Mouse (Mus musculus) ovary, adult 18-20 months (tissue): ENCODE data around the gene Slc5a3.

Experiments
- DNase-seq: peaks from one replicate; pipeline ENCODE4 v3.0.0; 2022; ENCODE audit warnings: low spot score, mixed read lengths

The Slc5a3 gene

GRCm38 (mm10) chr16:92120899-92121531, 62.9 kb downstream of the Slc5a3 start:
- no peak for DNase-seq

GRCm38 (mm10) chr16:92127226-92127625, 69.1 kb downstream of the Slc5a3 start:
- DNase-seq = no peak

- DNase-seq = no peak
These were observed 69.5 kb downstream of the Slc5a3 start for GRCm38 (mm10) chr16:92127666-92128065.

- no peak for DNase-seq
These were observed 71.7 kb downstream of the Slc5a3 start for GRCm38 (mm10) chr16:92129843-92130242.

- DNase-seq = no peak
These were observed 74.4 kb downstream of the Slc5a3 start for GRCm38 (mm10) chr16:92132511-92132910.

- DNase-seq = no peak
These were observed 76.1 kb downstream of the Slc5a3 start for GRCm38 (mm10) chr16:92134148-92134764.

DNA sequence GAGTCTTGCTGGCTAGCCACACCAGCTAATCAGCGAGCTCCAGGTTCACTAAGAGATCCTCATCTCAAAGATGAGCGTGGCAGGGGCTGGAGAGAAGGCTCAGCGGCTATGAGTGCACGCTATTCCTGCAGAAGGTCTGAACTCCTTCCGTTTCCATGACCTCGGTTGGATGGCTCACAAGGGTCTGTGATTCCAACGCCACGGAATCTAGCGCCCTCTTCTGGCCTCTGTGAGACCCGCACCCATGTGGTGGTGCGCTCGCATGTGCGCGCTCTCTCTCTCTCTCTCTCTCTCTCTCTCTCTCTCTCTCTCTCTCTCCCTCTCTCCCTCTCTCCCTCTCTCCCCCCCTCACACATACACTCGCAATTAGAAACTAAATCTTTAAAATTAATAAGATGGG, 78.2 kb downstream of the Slc5a3 start:
- DNase-seq = no peak
